Mouse (Mus musculus): ENCODE measurements around the gene Fam20a. TPM values are rescaled to one million over a fixed set of nuclear protein-coding genes. Genes with fewer than 3 reads are reported as not detected.
A peak's percentile ranks its signal among the peaks of the same experiment; 100 is the strongest.

Fam20a gene
- polyA plus RNA-seq, 1 experiment = 5.4 TPM

DNA sequence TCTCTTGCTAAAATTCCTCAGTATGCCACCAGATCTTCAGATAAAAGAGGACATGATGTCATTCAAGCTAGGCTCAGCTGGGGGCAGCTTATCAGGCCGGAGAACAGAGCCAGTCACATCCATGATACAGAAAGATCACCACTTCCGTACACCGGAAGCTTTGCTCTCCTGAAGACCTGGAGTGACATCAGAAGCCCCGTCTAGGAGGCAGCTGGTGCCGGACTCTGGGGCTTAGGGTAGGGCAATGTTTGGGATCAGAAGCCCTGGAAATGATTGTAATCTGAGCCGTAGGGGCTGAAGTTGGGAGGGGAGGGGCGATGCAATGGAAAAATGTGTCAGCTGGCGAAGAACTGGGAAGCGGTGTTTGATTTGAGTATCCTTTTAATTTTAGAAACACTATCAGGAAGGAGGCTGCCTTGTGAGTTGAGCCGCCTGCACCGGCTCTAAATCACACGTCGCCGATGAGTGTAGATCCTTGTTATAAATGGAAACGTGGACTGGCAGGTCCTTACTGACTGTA lies 99.5 kb downstream of the Fam20a start:
- H3K79me3 ChIP-seq (ENCODE audit: low read depth) = no peaks in the 10 kb centered on the region
- no peak overlapping the region for H3K4me3 ChIP-seq (ENCODE audit: insufficient read depth, poor library complexity, severe bottlenecking)
- no peaks in the 10 kb centered on the region for H3K79me2 ChIP-seq (ENCODE audit: control insufficient read depth, insufficient read depth)
- H3K36me3 ChIP-seq (ENCODE audit: control insufficient read depth, insufficient read depth) = no peaks in the 10 kb centered on the region
- H3K27me3 ChIP-seq (ENCODE audit: control insufficient read depth, insufficient read depth, insufficient read length) = no peaks in the 10 kb centered on the region
- no peak for TF ChIP-seq MYOD1 (IDR thresholded peaks at IDR 0.05; ENCODE audit: control insufficient read depth, insufficient read length, low read depth)
- no peak for TF ChIP-seq USF1 (IDR thresholded peaks at IDR 0.05; ENCODE audit: low read depth)
- TF ChIP-seq MAX (IDR thresholded peaks at IDR 0.05) = no peak
- no peak for TF ChIP-seq CTCF (IDR thresholded peaks at IDR 0.05; ENCODE audit: control insufficient read depth, insufficient read depth, insufficient read length)
- no peak for TF ChIP-seq MYOG (IDR thresholded peaks at IDR 0.05; ENCODE audit: control insufficient read depth, extremely low read depth, insufficient read length)
- TF ChIP-seq FOSL1 (IDR thresholded peaks at IDR 0.05; ENCODE audit: insufficient read depth, low read length, poor library complexity, severe bottlenecking) = no peak
- no peak for TF ChIP-seq CEBPB (IDR thresholded peaks at IDR 0.05; ENCODE audit: low read depth)
- peak overlapping the region; percentile 16 for H3ac ChIP-seq (ENCODE audit: control insufficient read depth, insufficient read length, low read depth)

DNA sequence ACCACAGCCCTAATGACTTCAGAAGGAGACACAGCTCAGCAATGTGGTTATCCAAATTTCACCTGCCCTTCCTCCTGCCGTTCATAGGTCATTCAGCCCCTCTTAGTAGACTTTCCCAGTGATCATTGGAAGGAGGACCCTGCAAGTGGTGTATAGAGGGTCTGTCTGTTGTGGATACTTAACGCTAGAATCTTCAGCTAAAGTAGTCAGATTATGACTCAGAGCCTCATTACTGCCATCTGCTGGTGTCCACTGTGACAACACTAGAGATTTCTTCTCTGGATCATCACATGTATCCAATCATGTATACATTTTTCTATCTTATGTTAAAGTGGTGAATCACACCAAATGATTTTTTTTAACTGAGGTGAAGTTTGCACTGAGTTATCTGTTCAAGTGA lies 100.9 kb downstream of the Fam20a start:
- Histone ChIP-seq H3K4me3 (ENCODE audit: insufficient read depth, poor library complexity, severe bottlenecking) (no peak overlapping the region), H3ac (ENCODE audit: control insufficient read depth, insufficient read length, low read depth) (no peak overlapping the region), H3K36me3 (ENCODE audit: control insufficient read depth, insufficient read depth) (no peaks in the 10 kb centered on the region), H3K27me3 (ENCODE audit: control insufficient read depth, insufficient read depth, insufficient read length) (no peaks in the 10 kb centered on the region), H3K79me3 (ENCODE audit: low read depth) (no peaks in the 10 kb centered on the region), H3K79me2 (ENCODE audit: control insufficient read depth, insufficient read depth) (no peaks in the 10 kb centered on the region)
- peak; percentile 45 for TF ChIP-seq FOSL1 (IDR thresholded peaks at IDR 0.05; ENCODE audit: insufficient read depth, low read length, poor library complexity, severe bottlenecking)
- peak; percentile 26 for TF ChIP-seq CTCF (IDR thresholded peaks at IDR 0.05; ENCODE audit: control insufficient read depth, insufficient read depth, insufficient read length)
- no peak for TF ChIP-seq MYOD1 (IDR thresholded peaks at IDR 0.05; ENCODE audit: control insufficient read depth, insufficient read length, low read depth)
- TF ChIP-seq USF1 (IDR thresholded peaks at IDR 0.05; ENCODE audit: low read depth) = no peak
- TF ChIP-seq MAX (IDR thresholded peaks at IDR 0.05) = peak; percentile 54

DNA sequence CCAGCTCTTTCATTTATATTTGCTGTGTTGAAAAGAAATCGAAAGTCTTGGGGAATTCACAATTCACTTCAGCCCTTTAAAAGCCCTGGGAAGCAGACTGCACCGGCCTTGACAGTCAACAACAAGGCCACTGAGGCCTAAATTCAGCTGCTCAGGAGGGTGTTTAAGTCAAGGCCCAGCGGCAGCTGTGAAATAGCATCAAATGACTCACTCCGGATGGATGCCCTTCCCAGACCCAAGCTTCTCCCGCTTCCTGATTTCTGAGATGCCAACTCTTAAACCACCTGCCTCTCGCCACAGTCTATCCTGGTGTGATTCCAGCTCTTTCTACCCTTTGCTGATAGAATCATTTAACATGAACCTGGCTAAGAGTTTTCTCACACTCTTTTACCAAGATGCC lies 101.7 kb downstream of the Fam20a start:
- no peaks in the 10 kb centered on the region for H3K27me3 ChIP-seq (ENCODE audit: control insufficient read depth, insufficient read depth, insufficient read length)
- H3K4me3 ChIP-seq (ENCODE audit: insufficient read depth, poor library complexity, severe bottlenecking) = no peak overlapping the region
- TF ChIP-seq USF1 (IDR thresholded peaks at IDR 0.05; ENCODE audit: low read depth) = no peak
- peak; percentile 98 for TF ChIP-seq MYOD1 (IDR thresholded peaks at IDR 0.05; ENCODE audit: control insufficient read depth, insufficient read length, low read depth)
- no peak for TF ChIP-seq MYOG (IDR thresholded peaks at IDR 0.05; ENCODE audit: control insufficient read depth, extremely low read depth, insufficient read length)
- no peak for TF ChIP-seq CTCF (IDR thresholded peaks at IDR 0.05; ENCODE audit: control insufficient read depth, insufficient read depth, insufficient read length)
- no peak for TF ChIP-seq CEBPB (IDR thresholded peaks at IDR 0.05; ENCODE audit: low read depth)
- peak; percentile 44 for TF ChIP-seq MAX (IDR thresholded peaks at IDR 0.05)
- TF ChIP-seq FOSL1 (IDR thresholded peaks at IDR 0.05; ENCODE audit: insufficient read depth, low read length, poor library complexity, severe bottlenecking) = peak; percentile 40
- H3ac ChIP-seq (ENCODE audit: control insufficient read depth, insufficient read length, low read depth) = no peak overlapping the region
- no peaks in the 10 kb centered on the region for H3K79me3 ChIP-seq (ENCODE audit: low read depth)
- no peaks in the 10 kb centered on the region for H3K36me3 ChIP-seq (ENCODE audit: control insufficient read depth, insufficient read depth)
- H3K79me2 ChIP-seq (ENCODE audit: control insufficient read depth, insufficient read depth) = no peaks in the 10 kb centered on the region

Other genes with a start within 250 kb of the Fam20a start
- 0.51 TPM for gene Arsg, start 248.9 kb downstream of the Fam20a start, polyA plus RNA-seq (2012; fragmentation: generic; extraction: Trizol)
- 1.2 TPM for gene Slc16a6, start 248.7 kb downstream of the Fam20a start, polyA plus RNA-seq (2012; fragmentation: generic; extraction: Trizol)
- gene Wipi1, start 110.3 kb downstream of the Fam20a start, polyA plus RNA-seq (2012; fragmentation: generic; extraction: Trizol) = 27.8 TPM
- gene Prkar1a, start 72.9 kb downstream of the Fam20a start, polyA plus RNA-seq (2012; fragmentation: generic; extraction: Trizol) = 237 TPM
- 0.04 TPM for gene 1700012B07Rik, start 105.8 kb upstream of the Fam20a start, polyA plus RNA-seq (2012; fragmentation: generic; extraction: Trizol)

Measured in C2C12 (cell line).